Mouse (Mus musculus): ENCODE data around the gene 9930022D16Rik. TPM values are rescaled to one million over a fixed set of nuclear protein-coding genes. Genes with fewer than 3 reads are reported as not detected.

The 9930022D16Rik gene
- polyA plus RNA-seq (2012; rRNA removed), result not detected in 2 replicates

GRCm38 (mm10) chr11:109413617-109414016 is at the start of gene 9930022D16Rik:
9930022D16Rik (plus strand) TSS chr11:109413917.
- DNase-seq (ENCODE audit: low read depth), result no peak

DNA sequence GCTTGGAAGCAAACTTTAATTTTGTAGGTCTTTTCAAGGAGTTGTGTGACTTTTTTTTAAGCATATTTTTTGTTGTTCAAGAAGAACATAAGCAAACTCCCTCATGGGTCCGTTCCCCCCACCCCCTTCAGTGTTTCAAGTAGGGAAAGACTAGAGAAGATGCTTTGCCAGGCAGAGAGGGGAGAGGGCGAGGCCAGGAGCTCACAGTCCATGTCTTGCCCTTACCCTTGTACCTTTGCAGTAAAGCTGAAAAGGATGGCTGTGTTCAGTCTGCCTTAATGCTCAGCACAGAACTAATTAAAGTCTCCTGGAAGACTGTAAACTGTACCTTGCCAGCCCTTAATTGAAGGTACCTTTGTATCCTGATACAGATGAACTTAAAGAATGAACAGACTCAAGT is 49.4 kb upstream of the 9930022D16Rik start:
- DNase-seq (ENCODE audit: low read depth), result no peak

GRCm38 (mm10) chr11:109364881-109365280 is 48.8 kb upstream of the 9930022D16Rik start:
- DNase-seq (ENCODE audit: low read depth), result no peak

GRCm38 (mm10) chr11:109365818-109366217 is 47.9 kb upstream of the 9930022D16Rik start:
- DNase-seq (ENCODE audit: low read depth), result no peak

- no peak for DNase-seq (ENCODE audit: low read depth)
These were observed 46.7 kb upstream of the 9930022D16Rik start for GRCm38 (mm10) chr11:109366802-109367579.

DNA sequence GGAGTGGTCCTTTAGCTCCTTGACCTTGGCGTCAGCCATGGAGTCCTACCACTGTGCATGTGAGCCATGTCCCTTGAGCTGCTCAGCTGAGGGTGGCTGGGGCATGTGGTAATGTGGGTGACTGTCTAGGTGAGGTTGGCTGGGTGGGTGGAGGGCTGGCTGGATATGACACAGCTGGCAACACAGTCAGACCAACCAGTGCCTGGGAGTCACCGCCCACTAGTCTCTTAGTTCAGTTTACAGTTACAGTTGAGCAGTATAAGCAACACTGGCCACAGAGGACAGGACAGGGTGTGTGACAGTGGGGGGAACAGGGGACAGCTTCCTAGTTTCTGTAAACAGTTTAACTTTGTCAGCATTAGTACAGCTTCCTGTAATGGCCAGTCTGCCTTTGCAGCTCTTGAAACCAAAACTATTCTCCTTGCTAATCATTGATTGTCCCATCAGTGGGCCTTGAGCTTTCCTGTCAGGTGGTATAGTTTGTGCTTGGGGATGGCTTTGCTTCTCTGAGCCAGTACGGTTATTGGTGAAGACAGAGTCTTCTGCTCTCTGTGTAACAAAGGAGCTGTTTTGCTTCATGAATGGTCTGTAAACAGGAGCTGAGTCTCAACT is 44.6 kb upstream of the 9930022D16Rik start:
- DNase-seq (ENCODE audit: low read depth), result no peak

GRCm38 (mm10) chr11:109375412-109375811 is 38.3 kb upstream of the 9930022D16Rik start:
- DNase-seq (ENCODE audit: low read depth), result no peak

- no peak for DNase-seq (ENCODE audit: low read depth)
These were observed 37.1 kb upstream of the 9930022D16Rik start for GRCm38 (mm10) chr11:109376484-109377143.

DNA sequence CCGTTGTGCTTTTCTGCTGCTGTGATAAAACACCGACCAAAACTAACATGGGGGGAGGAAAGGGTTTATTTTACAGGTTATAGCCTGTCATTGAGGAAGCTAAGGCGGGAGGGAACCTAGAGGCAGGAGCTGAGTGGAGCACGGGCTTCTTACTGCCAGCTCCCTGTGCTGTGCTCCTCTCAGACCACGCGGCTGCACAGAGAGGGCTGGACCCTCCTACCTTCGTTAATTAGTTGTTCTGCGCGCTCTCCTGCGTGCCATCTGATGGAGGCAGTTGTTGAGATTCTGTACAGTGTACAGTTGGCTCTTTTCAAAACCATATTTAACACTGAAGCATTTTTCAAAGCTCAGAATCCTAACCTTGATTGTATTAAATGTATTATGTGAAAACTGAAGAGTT is 36.2 kb upstream of the 9930022D16Rik start:
- no peak for DNase-seq (ENCODE audit: low read depth)

- DNase-seq (ENCODE audit: low read depth), result no peak
These were observed 35.7 kb upstream of the 9930022D16Rik start for GRCm38 (mm10) chr11:109378051-109378450.

GRCm38 (mm10) chr11:109380662-109381061 is 33.1 kb upstream of the 9930022D16Rik start:
- no peak for DNase-seq (ENCODE audit: low read depth)

DNA sequence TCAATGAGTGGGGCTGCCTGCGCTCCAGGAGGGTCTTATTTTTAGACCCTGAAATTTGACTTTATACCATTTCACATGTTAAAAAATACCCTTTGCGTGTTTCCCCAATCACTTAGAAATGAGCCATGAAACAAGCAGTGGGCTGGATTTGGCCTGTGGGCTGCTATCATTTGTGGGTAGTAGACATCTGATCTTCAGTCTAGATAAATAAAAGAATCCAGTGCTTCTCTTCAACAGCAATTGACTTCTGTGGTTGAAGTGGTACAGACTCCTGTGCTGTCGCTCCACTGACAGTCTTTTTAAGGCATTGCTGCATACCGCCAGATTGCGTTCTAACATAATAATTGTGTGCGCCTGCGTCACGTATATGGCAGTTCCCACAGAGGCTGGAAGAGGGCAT is 28.4 kb upstream of the 9930022D16Rik start:
- DNase-seq (ENCODE audit: low read depth), result no peak

DNA sequence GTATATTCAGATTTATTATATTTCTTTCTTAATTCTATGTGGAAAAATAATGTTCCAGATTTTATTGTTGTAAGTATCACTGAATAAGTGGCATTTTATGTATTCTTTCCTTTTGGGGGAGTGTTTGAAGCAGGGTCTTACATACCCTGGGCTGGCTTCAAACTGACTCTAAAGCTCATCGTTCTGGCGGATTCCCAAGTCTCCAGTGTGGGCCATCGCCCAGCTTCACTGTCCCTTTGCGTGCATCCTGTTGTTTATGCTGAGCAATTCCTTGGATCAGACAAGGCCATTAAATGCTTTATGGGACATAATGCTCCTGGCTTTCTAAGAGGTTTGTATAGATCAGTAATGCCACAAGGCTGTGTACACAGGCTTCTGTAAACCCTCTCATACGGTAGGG is 24.7 kb upstream of the 9930022D16Rik start:
- DNase-seq (ENCODE audit: low read depth), result no peak

- DNase-seq (ENCODE audit: low read depth), result no peak
These were observed 22.5 kb upstream of the 9930022D16Rik start for GRCm38 (mm10) chr11:109391200-109391599.

DNA sequence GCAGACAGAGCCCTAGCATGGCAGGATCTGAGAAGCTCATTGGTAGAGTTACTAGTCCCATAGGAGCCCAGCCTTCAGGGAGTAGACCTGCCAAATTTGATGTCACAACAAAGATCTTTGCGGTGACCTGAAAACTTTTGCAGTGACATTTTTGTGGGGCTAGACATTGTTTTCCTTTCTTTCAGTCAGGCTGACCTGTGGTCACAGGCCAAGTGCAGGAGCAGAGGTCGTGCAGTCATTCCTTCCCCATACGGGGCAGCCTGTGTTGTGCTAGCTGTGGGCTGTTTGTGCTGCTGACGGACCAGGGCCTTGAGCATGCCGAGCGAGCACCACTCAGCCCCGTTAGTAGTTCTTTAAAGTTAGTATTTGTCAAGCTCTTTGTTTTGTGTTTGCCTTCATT is 22.0 kb upstream of the 9930022D16Rik start:
- DNase-seq (ENCODE audit: low read depth), result no peak

GRCm38 (mm10) chr11:109392601-109393000 is 21.1 kb upstream of the 9930022D16Rik start:
- DNase-seq (ENCODE audit: low read depth), result no peak

- no peak for DNase-seq (ENCODE audit: low read depth)
These were observed 19.0 kb upstream of the 9930022D16Rik start for GRCm38 (mm10) chr11:109394758-109395157.

DNA sequence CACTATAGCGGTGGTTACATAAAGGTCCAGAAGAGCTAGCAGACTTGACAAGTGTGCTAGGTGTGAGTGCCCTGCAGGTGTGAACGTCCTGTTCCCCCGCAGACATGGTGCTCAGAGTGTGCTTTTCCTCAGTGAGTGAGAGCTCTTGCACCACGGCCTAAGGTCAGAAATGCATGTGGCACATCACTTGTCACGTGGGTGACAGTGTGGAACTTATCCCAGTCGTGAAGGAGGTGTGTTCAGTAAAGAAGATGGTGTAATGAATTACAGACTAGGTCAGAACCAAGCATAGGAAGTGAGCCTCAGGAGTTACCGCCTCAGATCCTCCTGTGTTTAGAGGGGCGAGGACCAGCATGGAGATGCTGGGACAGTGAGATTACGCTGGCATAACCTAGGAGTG is 18.4 kb upstream of the 9930022D16Rik start:
- no peak for DNase-seq (ENCODE audit: low read depth)

- no peak for DNase-seq (ENCODE audit: low read depth)
These were observed 7.3 kb upstream of the 9930022D16Rik start for GRCm38 (mm10) chr11:109406431-109406830.

- no peak for DNase-seq (ENCODE audit: low read depth)
These were observed 3.3 kb upstream of the 9930022D16Rik start for GRCm38 (mm10) chr11:109410197-109410980.

DNA sequence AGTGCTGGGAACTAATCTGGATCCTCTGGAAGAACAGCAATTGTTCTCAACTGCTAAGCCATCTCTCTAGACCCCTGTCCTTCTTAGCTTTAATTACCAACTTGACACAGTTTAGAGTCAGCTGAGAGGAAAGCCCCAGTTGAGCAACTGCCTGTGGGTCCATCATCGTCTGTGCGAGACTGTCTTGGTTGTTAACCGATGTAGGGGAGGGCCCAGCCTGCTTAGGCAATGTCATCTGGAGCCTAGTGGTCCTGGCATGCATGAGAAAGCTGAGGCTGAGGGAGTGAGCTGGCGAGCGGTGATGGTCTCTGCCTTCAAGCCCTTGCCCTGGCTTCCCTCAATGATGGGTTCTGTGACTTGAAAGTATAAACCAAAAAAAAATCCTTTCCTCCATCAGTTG is 1.1 kb downstream of the 9930022D16Rik start:
- DNase-seq (ENCODE audit: low read depth), result no peak

All from gonadal fat pad, adult 2 months (tissue).